Mouse (Mus musculus) C2C12 (cell line): ENCODE results near the gene Cntnap2.

Experiments used
- CEBPB ChIP-seq: IDR thresholded peaks from one replicate; pipeline ENCODE4 v1.6.1; 2011; ENCODE audit warnings: low read depth, mild to moderate bottlenecking, control low read depth, moderate library complexity
- CTCF ChIP-seq: IDR thresholded peaks from one replicate; pipeline ENCODE4 v1.5.1; 2011; ENCODE audit not compliant: control insufficient read depth, insufficient read depth, insufficient read length
- FOSL1 ChIP-seq: IDR thresholded peaks from one replicate; pipeline ENCODE4 v1.8.0; 2011; ENCODE audit warnings: mild to moderate bottlenecking, low read length; ENCODE audit not compliant: poor library complexity, insufficient read depth, severe bottlenecking
- MAX ChIP-seq: IDR thresholded peaks from one replicate; pipeline ENCODE4 v1.6.1; 2011; ENCODE audit warnings: mild to moderate bottlenecking, control low read depth

DNA sequence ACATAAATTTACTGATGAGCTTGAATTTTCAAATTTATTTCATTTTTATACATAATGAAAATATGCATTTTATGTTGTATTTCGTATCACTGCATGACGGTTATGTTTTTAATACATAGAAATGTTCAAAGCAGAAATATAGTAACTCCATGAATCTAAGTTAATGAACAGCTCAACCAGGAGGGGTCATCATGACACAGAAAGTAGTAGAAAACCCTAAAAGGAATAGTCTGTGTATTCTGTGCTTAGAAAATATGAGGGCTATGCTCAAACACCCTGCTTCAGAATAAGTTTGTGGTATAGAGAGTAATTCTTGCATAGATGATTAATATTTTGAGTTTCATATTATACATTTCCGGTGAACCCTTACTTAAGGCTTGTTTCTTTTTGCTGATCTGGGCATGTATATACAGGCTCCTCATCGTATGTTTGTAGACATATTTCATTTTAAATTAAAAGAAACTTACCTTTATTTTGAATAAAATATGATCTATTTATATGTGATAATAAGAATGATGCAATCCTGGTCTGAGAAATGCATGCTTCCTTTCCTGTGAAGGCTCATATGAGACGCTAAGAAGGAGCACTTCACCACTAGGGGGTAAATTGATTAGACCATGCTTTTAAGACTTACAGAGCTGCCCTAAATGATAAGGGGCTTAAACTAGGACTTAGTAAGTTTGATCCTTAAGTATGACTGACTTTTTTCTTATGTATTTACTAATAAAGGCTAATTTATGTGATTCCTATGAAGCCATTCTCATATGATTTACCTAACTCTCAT lies 3.2 kb downstream of the Cntnap2 start:
- TF ChIP-seq CTCF = no peak
- no peak for TF ChIP-seq MAX
- no peak for TF ChIP-seq FOSL1
- no peak for TF ChIP-seq CEBPB
